Mouse (Mus musculus) lung, embryonic 16.5 days (tissue): ENCODE results near the gene Cat. TPM values are rescaled to one million over a fixed set of nuclear protein-coding genes. Genes with fewer than 3 reads are reported as not detected.

Experiments
- ATAC-seq: fragments of 200-750 bp; cut with Nextera tagmentation; 2 replicates; pipeline ENCODE4 v1.8.0; 2017; ENCODE audit warnings: low read depth, mild to moderate bottlenecking, moderate library complexity
- H3K27ac ChIP-seq: fragments of 300-500 bp; sonication (generic); 2 replicates; pipeline ENCODE4 v1.5.1; 2014; ENCODE audit warnings: mild to moderate bottlenecking, control low read depth, low read length
- H3K27me3 ChIP-seq: fragments of 300-500 bp; sonication (generic); 2 replicates; pipeline ENCODE4 v1.6.1; 2014; ENCODE audit warnings: low read depth, low read length, mixed read lengths; ENCODE audit not compliant: control insufficient read depth, insufficient read depth
- H3K36me3 ChIP-seq: fragments of 300-500 bp; sonication (generic); 2 replicates; pipeline ENCODE4 v1.6.1; 2014; ENCODE audit warnings: low read length; ENCODE audit not compliant: control insufficient read depth, insufficient read depth
- H3K4me1 ChIP-seq: fragments of 300-500 bp; sonication (generic); replicated peaks from 2 replicates; pipeline ENCODE4 v1.6.1; 2014; ENCODE audit warnings: low read length, mixed read lengths; ENCODE audit not compliant: control insufficient read depth, insufficient read depth
- H3K4me2 ChIP-seq: fragments of 300-500 bp; sonication (generic); 2 replicates; pipeline ENCODE4 v1.6.1; 2014; ENCODE audit warnings: low read depth, low read length, control low read depth
- H3K4me3 ChIP-seq: fragments of 300-500 bp; sonication (generic); 2 replicates; pipeline ENCODE4 v1.5.1; 2014; ENCODE audit warnings: mild to moderate bottlenecking, low read length, control low read depth
- H3K9ac ChIP-seq: fragments of 300-500 bp; sonication (generic); 2 replicates; pipeline ENCODE4 v1.6.1; 2014; ENCODE audit warnings: low read length, control low read depth
- H3K9me3 ChIP-seq: fragments of 300-500 bp; sonication (generic); 2 replicates; pipeline ENCODE4 v1.6.1; 2016; ENCODE audit warnings: low read length; ENCODE audit not compliant: control insufficient read depth
- WGBS: fragments of 180-500 bp; shearing (Covaris S2); extraction: QIAGEN DNeasy Blood & Tissue Kit; methylation state at CpG from one replicate; pipeline ENCODE4 v1.1.7; 2014; 5-methylcytosine and 5-hydroxymethylcytosine counted together
- polyA plus RNA-seq: library from polyadenylated mRNA; unstranded; fragments of >200 nt; fragmentation: Nextera tagmentation; extraction: Ambion mirVana; gene quantifications from 2 replicates; pipeline ENCODE4 v1.2.1, GENCODE M21; 2015

The Cat gene
- polyA plus RNA-seq, 1 experiment from 2014 or later = 109 TPM

DNA sequence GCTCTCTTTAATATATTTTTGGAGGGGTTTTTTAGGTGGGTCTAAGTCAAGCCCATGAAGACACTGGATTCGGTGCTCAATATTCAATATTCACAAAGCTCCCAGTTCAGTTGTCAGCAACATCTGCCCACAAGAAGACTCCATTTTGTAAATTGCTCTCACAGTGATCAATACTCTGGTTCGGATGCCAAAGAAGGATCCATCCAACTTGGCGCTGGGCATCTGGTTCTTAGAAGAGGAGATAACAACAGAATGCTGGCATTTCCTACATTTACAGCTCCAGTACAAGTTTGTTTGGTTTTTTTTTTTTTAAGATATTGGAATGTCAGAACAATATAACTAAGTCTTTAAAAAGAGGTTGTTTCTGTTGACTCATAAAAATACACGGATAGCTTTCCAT lies 4.1 kb downstream of the Cat start:
- Histone ChIP-seq H3K36me3 (peaks cover under 1% of the 10 kb centered on the region; the same call in 1 of the 2 replicates), H3K4me3 (no peak overlapping the region), H3K4me2 (no peak overlapping the region), H3K9me3 (no peaks in the 10 kb centered on the region), H3K4me1 (peaks cover 19% of the 10 kb centered on the region), H3K27me3 (no peaks in the 10 kb centered on the region), H3K27ac (no peak overlapping the region), H3K9ac (no peak overlapping the region)
- 84% methylated on average over 4 of the region's 4 CpGs for WGBS
- ATAC-seq = no peak

DNA sequence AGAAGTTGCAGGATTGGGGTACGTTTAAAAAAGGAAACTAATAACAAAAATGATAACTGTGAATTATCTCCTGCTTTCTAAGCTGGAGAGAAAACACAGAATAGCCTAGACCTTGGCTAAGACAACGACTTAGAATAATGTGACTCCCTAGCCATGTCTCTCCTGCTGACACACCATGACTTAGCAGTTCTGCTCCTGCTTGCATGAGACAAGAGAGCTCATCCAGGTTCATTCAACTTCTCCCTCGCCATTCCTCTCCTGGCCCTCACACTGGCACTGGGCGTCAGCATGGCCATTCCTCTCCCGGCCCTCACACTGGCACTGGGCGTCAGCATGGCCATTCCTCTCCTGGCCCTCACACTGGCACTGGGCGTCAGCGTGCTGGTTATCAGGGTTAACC lies 4.7 kb downstream of the Cat start:
- Histone ChIP-seq H3K27ac (no peak overlapping the region), H3K4me2 (no peak overlapping the region), H3K36me3 (peaks cover 6% of the 10 kb centered on the region), H3K4me3 (no peak overlapping the region), H3K9ac (no peak overlapping the region), H3K9me3 (no peaks in the 10 kb centered on the region), H3K4me1 (peaks cover 17% of the 10 kb centered on the region), H3K27me3 (no peaks in the 10 kb centered on the region)
- WGBS = 77% methylated on average over 8 of the region's 8 CpGs
- no peak for ATAC-seq

- Histone ChIP-seq H3K27ac (no peak overlapping the region), H3K4me1 (peaks cover 9% of the 10 kb centered on the region), H3K4me3 (no peak overlapping the region), H3K9me3 (no peaks in the 10 kb centered on the region), H3K4me2 (no peak overlapping the region), H3K36me3 (peaks cover 14% of the 10 kb centered on the region), H3K27me3 (no peaks in the 10 kb centered on the region), H3K9ac (no peak overlapping the region)
- 89% methylated on average over 3 of the region's 3 CpGs for WGBS
- no peak for ATAC-seq
These were observed 6.6 kb downstream of the Cat start for GRCm38 (mm10) chr2:103478326-103478725.

DNA sequence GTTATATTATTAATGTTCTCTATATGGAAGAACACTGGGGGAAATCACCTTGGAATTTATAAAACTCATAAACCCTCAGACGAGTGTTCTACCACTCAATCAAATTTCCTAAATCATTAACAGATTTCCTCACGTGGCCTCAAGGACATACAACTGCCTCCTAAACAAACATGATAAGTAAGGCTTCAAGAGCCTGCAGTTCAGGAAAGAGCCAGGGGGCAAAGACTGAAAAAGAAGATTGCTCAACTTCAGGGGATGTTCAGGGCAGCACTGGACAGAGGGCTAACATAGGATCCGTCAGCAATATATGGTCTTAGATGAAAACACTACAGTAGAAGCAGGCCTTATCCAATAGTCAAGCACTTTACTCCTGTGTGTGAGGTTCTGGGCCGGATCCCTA lies 7.5 kb downstream of the Cat start:
- H3K9ac ChIP-seq = no peak overlapping the region
- no peaks in the 10 kb centered on the region for H3K27me3 ChIP-seq
- H3K9me3 ChIP-seq = no peaks in the 10 kb centered on the region
- 47% methylated on average over 4 of the region's 4 CpGs for WGBS
- no peak overlapping the region for H3K4me3 ChIP-seq
- peaks cover 19% of the 10 kb centered on the region for H3K36me3 ChIP-seq
- peak; percentile 34; the same call in 1 of the 2 replicates for ATAC-seq
- peaks cover 3% of the 10 kb centered on the region; the same call in 1 of the 2 replicates for H3K4me1 ChIP-seq
- no peak overlapping the region for H3K4me2 ChIP-seq
- no peak overlapping the region for H3K27ac ChIP-seq

- H3K4me3 ChIP-seq = no peak overlapping the region
- WGBS = 76% methylated on average over 11 of the region's 11 CpGs
- H3K36me3 ChIP-seq = peaks cover 19% of the 10 kb centered on the region
- no peaks in the 10 kb centered on the region for H3K27me3 ChIP-seq
- no peak overlapping the region for H3K4me2 ChIP-seq
- H3K4me1 ChIP-seq = peaks cover 3% of the 10 kb centered on the region; the same call in 1 of the 2 replicates
- H3K27ac ChIP-seq = no peak overlapping the region
- H3K9ac ChIP-seq = no peak overlapping the region
- ATAC-seq = no peak
- no peaks in the 10 kb centered on the region for H3K9me3 ChIP-seq
These were observed 8.3 kb downstream of the Cat start for GRCm38 (mm10) chr2:103476657-103477056.

DNA sequence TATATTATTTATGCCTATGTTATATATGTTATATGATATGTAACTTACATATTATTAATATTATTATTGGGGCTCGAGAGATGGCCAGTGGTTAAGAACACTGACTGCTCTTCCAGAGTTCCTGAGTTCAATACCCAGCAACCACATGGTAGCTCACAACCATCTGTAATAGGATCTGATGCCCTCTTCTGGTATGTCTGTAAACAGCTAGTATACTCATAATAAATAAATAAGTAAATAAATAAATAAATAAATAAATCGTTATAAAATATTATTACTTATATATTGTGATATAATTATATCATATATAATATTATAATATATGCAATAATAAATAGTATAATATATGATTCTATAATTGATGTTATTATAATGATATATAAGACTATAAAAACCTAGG lies 8.8 kb downstream of the Cat start:
- Histone ChIP-seq H3K27ac (no peak overlapping the region), H3K36me3 (peaks cover 21% of the 10 kb centered on the region), H3K27me3 (no peaks in the 10 kb centered on the region), H3K4me2 (no peak overlapping the region), H3K4me3 (no peak overlapping the region), H3K9ac (no peak overlapping the region), H3K9me3 (no peaks in the 10 kb centered on the region), H3K4me1 (peaks cover 3% of the 10 kb centered on the region; the same call in 1 of the 2 replicates)
- 89% methylated on average over 2 of the region's 2 CpGs for WGBS
- ATAC-seq = no peak

DNA sequence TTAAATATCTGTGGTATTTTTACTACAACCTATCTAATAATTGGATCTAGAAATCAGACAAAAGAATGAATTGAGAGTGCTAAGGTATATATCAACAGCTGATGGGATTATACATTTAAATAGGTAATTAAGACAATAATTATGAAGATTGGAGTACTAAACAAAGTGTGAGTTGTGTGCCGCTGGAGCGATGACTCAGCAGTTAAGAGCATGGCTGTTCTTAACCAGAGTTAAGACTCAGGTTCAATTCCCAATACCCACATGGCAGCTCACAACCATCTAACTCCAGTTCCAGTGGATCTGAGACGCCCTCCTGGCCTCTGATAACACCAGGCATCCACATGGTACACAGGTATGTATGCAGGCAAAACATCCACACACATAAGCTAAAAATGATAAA lies 11.6 kb downstream of the Cat start:
- Histone ChIP-seq H3K4me1 (0 out of 2 replicates have a peak, but pooled peaks cover 3% of the 10 kb centered on the region), H3K4me2 (no peak overlapping the region), H3K9ac (no peak overlapping the region), H3K9me3 (no peaks in the 10 kb centered on the region), H3K27me3 (no peaks in the 10 kb centered on the region), H3K4me3 (no peak overlapping the region), H3K27ac (no peak overlapping the region), H3K36me3 (peaks cover 28% of the 10 kb centered on the region)
- WGBS = 83% methylated on average over 3 of the region's 3 CpGs
- no peak for ATAC-seq

GRCm38 (mm10) chr2:103466984-103467588 lies 17.9 kb downstream of the Cat start:
- Histone ChIP-seq H3K9me3 (no peaks in the 10 kb centered on the region), H3K4me3 (no peak overlapping the region), H3K4me1 (0 out of 2 replicates have a peak, but pooled peaks cover 2% of the 10 kb centered on the region), H3K27ac (peak overlapping the region; percentile 75), H3K9ac (no peak overlapping the region), H3K36me3 (peaks cover 25% of the 10 kb centered on the region), H3K4me2 (no peak overlapping the region), H3K27me3 (no peaks in the 10 kb centered on the region)
- 51% methylated on average over 10 of the region's 10 CpGs for WGBS
- peak; percentile 83 for ATAC-seq

GRCm38 (mm10) chr2:103466272-103466671 lies 18.7 kb downstream of the Cat start:
- Histone ChIP-seq H3K27ac (no peak overlapping the region), H3K4me3 (no peak overlapping the region), H3K4me1 (peaks cover 8% of the 10 kb centered on the region; the same call in 1 of the 2 replicates), H3K9ac (no peak overlapping the region), H3K4me2 (no peak overlapping the region), H3K27me3 (no peaks in the 10 kb centered on the region), H3K36me3 (peaks cover 24% of the 10 kb centered on the region), H3K9me3 (no peaks in the 10 kb centered on the region)
- no peak for ATAC-seq
- 80% methylated on average over 3 of the region's 3 CpGs for WGBS
